Mouse (Mus musculus) stomach, embryonic 14.5 days (tissue): Measurements from ENCODE around the gene Msi1. TPM values are rescaled to one million over a fixed set of nuclear protein-coding genes. Genes with fewer than 3 reads are reported as not detected.

ENCODE experiments used
- ATAC-seq: fragments of 200-750 bp; cut with Nextera tagmentation; 2 replicates; pipeline ENCODE4 v1.8.0; 2017; ENCODE audit warnings: low read depth, moderate TSS enrichment; ENCODE audit not compliant: insufficient number of reproducible peaks, insufficient read depth, low FRiP score
- H3K27ac ChIP-seq: fragments of 300-500 bp; sonication (generic); 2 replicates; pipeline ENCODE4 v1.5.1; 2014; ENCODE audit warnings: mild to moderate bottlenecking, low read length, moderate library complexity, mixed read lengths
- H3K27me3 ChIP-seq: fragments of 300-500 bp; sonication (generic); 2 replicates; pipeline ENCODE4 v1.6.1; 2014; ENCODE audit warnings: low read length, control low read depth, mixed read lengths; ENCODE audit not compliant: control insufficient read depth, insufficient read depth
- H3K36me3 ChIP-seq: fragments of 300-500 bp; sonication (generic); 2 replicates; pipeline ENCODE4 v1.6.1; 2014; ENCODE audit warnings: mild to moderate bottlenecking, control low read depth, low read length, moderate library complexity, mixed read lengths; ENCODE audit not compliant: control insufficient read depth, insufficient read depth
- H3K4me1 ChIP-seq: fragments of 300-500 bp; sonication (generic); 2 replicates; pipeline ENCODE4 v1.6.1; 2014; ENCODE audit warnings: low read length, control low read depth, mixed read lengths; ENCODE audit not compliant: control insufficient read depth, insufficient read depth
- H3K4me2 ChIP-seq: fragments of 300-500 bp; sonication (generic); replicated peaks from 2 replicates; pipeline ENCODE4 v1.6.1; 2014; ENCODE audit warnings: low read depth, low read length, control low read depth
- H3K4me3 ChIP-seq: fragments of 300-500 bp; sonication (generic); 2 replicates; pipeline ENCODE4 v1.5.1; 2014; ENCODE audit warnings: low read depth, low read length, control low read depth
- H3K9ac ChIP-seq: fragments of 300-500 bp; sonication (generic); replicated peaks from 2 replicates; pipeline ENCODE4 v1.6.1; 2014; ENCODE audit warnings: low read depth, mild to moderate bottlenecking, control low read depth, low read length, moderate library complexity, mixed read lengths
- H3K9me3 ChIP-seq: fragments of 300-500 bp; sonication (generic); 2 replicates; pipeline ENCODE4 v1.6.1; 2016; ENCODE audit warnings: low read depth, low read length, control low read depth; ENCODE audit not compliant: control insufficient read depth
- WGBS: fragments of 180-500 bp; shearing (Covaris S2); extraction: QIAGEN DNeasy Blood & Tissue Kit; methylation state at CpG from one replicate; pipeline ENCODE4 v1.1.7; 2014; 5-methylcytosine and 5-hydroxymethylcytosine counted together
- polyA plus RNA-seq: library from polyadenylated mRNA; unstranded; fragments of >200 nt; fragmentation: Nextera tagmentation; extraction: Ambion mirVana; gene quantifications from 2 replicates; pipeline ENCODE4 v1.2.1, GENCODE M21; 2014

Gene Msi1
- polyA plus RNA-seq, 1 experiment from 2014 or later: 17.2 TPM

- Histone ChIP-seq H3K27me3 (no peaks in the 10 kb centered on the region), H3K4me1 (no peaks in the 10 kb centered on the region), H3K4me2 (no peak overlapping the region), H3K9me3 (no peaks in the 10 kb centered on the region), H3K27ac (no peak overlapping the region), H3K36me3 (peaks cover 55% of the 10 kb centered on the region), H3K9ac (no peak overlapping the region), H3K4me3 (no peak overlapping the region)
- 84% methylated on average over 3 of the region's 3 CpGs for WGBS
- no peak for ATAC-seq
These were observed 19.8 kb downstream of the Msi1 start for GRCm38 (mm10) chr5:115449247-115449646.

GRCm38 (mm10) chr5:115450410-115451317 lies 21.3 kb downstream of the Msi1 start:
- Histone ChIP-seq H3K36me3 (peaks cover 42% of the 10 kb centered on the region), H3K9ac (no peak overlapping the region), H3K4me2 (no peak overlapping the region), H3K9me3 (no peaks in the 10 kb centered on the region), H3K4me3 (no peak overlapping the region), H3K27ac (no peak overlapping the region), H3K27me3 (no peaks in the 10 kb centered on the region), H3K4me1 (no peaks in the 10 kb centered on the region)
- ATAC-seq: no peak
- WGBS: 93% methylated on average over 27 of the region's 27 CpGs

GRCm38 (mm10) chr5:115454422-115455090 lies 25.2 kb downstream of the Msi1 start:
- H3K27ac ChIP-seq: no peak overlapping the region
- peaks cover 14% of the 10 kb centered on the region for H3K36me3 ChIP-seq
- no peak overlapping the region for H3K4me2 ChIP-seq
- H3K9me3 ChIP-seq: no peaks in the 10 kb centered on the region
- no peak overlapping the region for H3K4me3 ChIP-seq
- 74% methylated on average over 12 of the region's 12 CpGs for WGBS
- no peaks in the 10 kb centered on the region for H3K27me3 ChIP-seq
- H3K9ac ChIP-seq: no peak overlapping the region
- ATAC-seq: no peak
- H3K4me1 ChIP-seq: no peaks in the 10 kb centered on the region

- H3K4me2 ChIP-seq: no peak overlapping the region
- WGBS: 79% methylated on average over 7 of the region's 7 CpGs
- H3K9me3 ChIP-seq: no peaks in the 10 kb centered on the region
- H3K27me3 ChIP-seq: no peaks in the 10 kb centered on the region
- ATAC-seq: no peak
- H3K4me3 ChIP-seq: no peak overlapping the region
- H3K27ac ChIP-seq: no peak overlapping the region
- H3K36me3 ChIP-seq: peaks cover 10% of the 10 kb centered on the region
- H3K9ac ChIP-seq: no peak overlapping the region
- H3K4me1 ChIP-seq: no peaks in the 10 kb centered on the region
These were observed 26.4 kb downstream of the Msi1 start for GRCm38 (mm10) chr5:115455838-115456237.

- 57% methylated on average over 13 of the region's 13 CpGs for WGBS
- no peak overlapping the region for H3K27ac ChIP-seq
- no peak overlapping the region for H3K4me2 ChIP-seq
- no peaks in the 10 kb centered on the region for H3K36me3 ChIP-seq
- H3K4me3 ChIP-seq: no peak overlapping the region
- H3K4me1 ChIP-seq: no peaks in the 10 kb centered on the region
- no peak for ATAC-seq
- no peaks in the 10 kb centered on the region for H3K9me3 ChIP-seq
- H3K27me3 ChIP-seq: no peaks in the 10 kb centered on the region
- H3K9ac ChIP-seq: no peak overlapping the region
These were observed 29.5 kb downstream of the Msi1 start for GRCm38 (mm10) chr5:115458918-115459317.

- H3K9ac ChIP-seq: no peak overlapping the region
- no peaks in the 10 kb centered on the region for H3K36me3 ChIP-seq
- H3K27me3 ChIP-seq: no peaks in the 10 kb centered on the region
- no peak overlapping the region for H3K4me2 ChIP-seq
- H3K4me1 ChIP-seq: no peaks in the 10 kb centered on the region
- ATAC-seq: no peak
- no peak overlapping the region for H3K27ac ChIP-seq
- H3K9me3 ChIP-seq: no peaks in the 10 kb centered on the region
- 74% methylated on average over 18 of the region's 18 CpGs for WGBS
- H3K4me3 ChIP-seq: no peak overlapping the region
These were observed 35.2 kb downstream of the Msi1 start for GRCm38 (mm10) chr5:115464408-115465115.

GRCm38 (mm10) chr5:115465642-115466420 lies 36.4 kb downstream of the Msi1 start, which contains the start of gene Pla2g1b:
Gene Pla2g1b (plus strand): TSS chr5:115466262.
- WGBS: 36% methylated on average over 9 of the region's 9 CpGs
- Histone ChIP-seq H3K4me3 (no peak within 1 kb of the TSS), H3K27me3 (no peaks in the 10 kb centered on the region), H3K4me1 (no peaks in the 10 kb centered on the region), H3K9ac (no peak within 1 kb of the TSS), H3K27ac (peak within 1 kb of the TSS; percentile 15; the same call in 1 of the 2 replicates), H3K36me3 (no peaks in the 10 kb centered on the region), H3K9me3 (no peaks in the 10 kb centered on the region), H3K4me2 (no peak within 1 kb of the TSS; the same call in 1 of the 2 replicates)
- no peak; the same call in 1 of the 2 replicates for ATAC-seq

GRCm38 (mm10) chr5:115469791-115470190 lies 40.4 kb downstream of the Msi1 start:
- no peaks in the 10 kb centered on the region for H3K36me3 ChIP-seq
- no peak overlapping the region for H3K9ac ChIP-seq
- no peaks in the 10 kb centered on the region for H3K4me1 ChIP-seq
- 47% methylated on average over 6 of the region's 6 CpGs for WGBS
- no peaks in the 10 kb centered on the region for H3K9me3 ChIP-seq
- H3K27me3 ChIP-seq: no peaks in the 10 kb centered on the region
- no peak overlapping the region for H3K4me2 ChIP-seq
- no peak overlapping the region for H3K4me3 ChIP-seq
- no peak overlapping the region for H3K27ac ChIP-seq
- no peak for ATAC-seq
